Mouse (Mus musculus): ENCODE measurements around the gene Rwdd2b.

Gene Rwdd2b

GRCm38 (mm10) chr16:87440184-87440686, at the start of gene Rwdd2b:
Rwdd2b (minus strand) TSS chr16:87440573.
- peak; percentile 97 for ATAC-seq (ENCODE audit: insufficient number of reproducible peaks, low FRiP score, low TSS enrichment)

DNA sequence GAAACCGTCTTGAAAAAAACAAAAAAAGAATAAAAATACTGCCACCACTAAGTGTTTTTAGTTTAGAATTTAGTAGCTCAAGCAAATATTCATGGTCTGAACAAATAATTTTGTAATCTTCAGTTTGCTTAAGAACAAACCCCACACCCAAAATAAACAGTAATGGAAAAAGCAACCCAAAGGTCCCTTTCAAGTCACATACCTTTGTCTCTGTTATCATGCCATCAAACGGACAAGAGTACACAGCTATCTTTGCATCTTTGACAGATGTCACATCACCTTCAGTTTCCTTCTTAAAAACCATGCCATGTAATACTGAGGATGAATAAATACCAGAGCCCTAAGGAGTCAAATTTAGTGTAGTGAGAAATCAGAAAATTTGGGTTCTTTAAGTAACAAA, 48.2 kb upstream of the Rwdd2b start:
- ATAC-seq (ENCODE audit: insufficient number of reproducible peaks, low FRiP score, low TSS enrichment): no peak

DNA sequence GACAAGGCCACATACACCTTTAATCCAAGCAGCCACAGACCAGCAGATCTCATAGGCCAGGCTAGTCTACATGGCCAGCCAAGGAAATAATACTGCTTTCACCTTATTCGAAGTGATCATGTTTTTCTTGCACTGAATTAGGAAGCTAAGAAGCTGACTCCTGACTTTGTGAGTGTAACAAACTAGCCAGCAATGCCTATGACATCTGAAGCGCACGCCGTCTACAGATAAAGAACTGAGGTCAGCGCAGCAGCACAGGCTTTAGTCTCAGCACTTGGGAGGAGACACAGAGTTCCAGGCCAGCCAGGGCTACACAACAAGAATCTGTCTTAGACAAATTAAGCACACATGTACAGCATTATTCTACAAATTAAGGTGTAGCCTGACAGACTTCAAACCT, 46.4 kb upstream of the Rwdd2b start:
- ATAC-seq (ENCODE audit: insufficient number of reproducible peaks, low FRiP score, low TSS enrichment): no peak

DNA sequence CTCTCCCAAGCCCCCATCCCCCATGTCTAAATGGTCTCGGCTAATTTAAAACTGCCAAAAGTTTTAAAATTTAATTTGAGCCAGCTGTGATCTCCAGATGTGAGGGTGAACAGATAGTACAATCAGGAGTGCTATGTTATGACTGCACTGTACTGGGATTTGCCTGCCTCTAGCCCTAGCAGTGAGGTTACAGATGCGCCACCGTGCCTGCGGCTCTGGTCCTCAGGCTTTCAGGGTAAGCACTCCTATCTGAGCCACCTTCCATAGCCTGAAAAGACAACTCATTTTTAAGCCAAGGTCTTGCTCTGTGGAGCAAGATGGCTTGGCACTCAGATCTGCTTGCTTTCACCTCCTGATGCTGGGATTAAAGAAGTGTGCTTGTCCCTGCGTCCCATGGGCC, 44.0 kb upstream of the Rwdd2b start:
- ATAC-seq (ENCODE audit: insufficient number of reproducible peaks, low FRiP score, low TSS enrichment): no peak

- no peak for ATAC-seq (ENCODE audit: insufficient number of reproducible peaks, low FRiP score, low TSS enrichment)
Observed at GRCm38 (mm10) chr16:87470579-87470978, 30.2 kb upstream of the Rwdd2b start.

GRCm38 (mm10) chr16:87458752-87459151, 18.4 kb upstream of the Rwdd2b start:
- no peak for ATAC-seq (ENCODE audit: insufficient number of reproducible peaks, low FRiP score, low TSS enrichment)

- ATAC-seq (ENCODE audit: insufficient number of reproducible peaks, low FRiP score, low TSS enrichment): no peak; the same call in 1 of the 2 replicates
Observed at GRCm38 (mm10) chr16:87455180-87455611, 14.8 kb upstream of the Rwdd2b start.

- ATAC-seq (ENCODE audit: insufficient number of reproducible peaks, low FRiP score, low TSS enrichment): peak; percentile 98
Observed at GRCm38 (mm10) chr16:87454419-87455179, 14.2 kb upstream of the Rwdd2b start, which contains the start of gene Usp16. Usp16 (plus strand) TSS chr16:87454703.

DNA sequence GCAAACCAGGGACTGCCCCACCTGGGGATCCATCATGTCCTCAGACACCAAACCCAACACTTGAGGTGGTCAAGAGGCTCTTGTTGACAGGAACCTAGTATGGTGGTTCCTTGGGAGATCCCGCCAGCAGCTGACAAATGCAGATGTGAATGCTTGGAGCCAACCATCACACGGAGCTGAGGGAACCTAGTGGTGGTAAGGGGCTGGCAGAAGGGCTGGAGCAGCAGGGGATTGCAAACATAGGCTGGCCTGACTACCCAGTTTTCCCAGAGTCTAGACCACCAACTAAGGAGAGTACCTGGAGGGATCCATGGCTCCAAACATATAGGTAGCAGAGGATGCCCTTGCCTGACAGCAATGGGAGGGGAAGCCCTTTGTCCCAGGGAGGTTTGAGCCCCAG, 12.9 kb upstream of the Rwdd2b start:
- ATAC-seq (ENCODE audit: insufficient number of reproducible peaks, low FRiP score, low TSS enrichment): no peak

DNA sequence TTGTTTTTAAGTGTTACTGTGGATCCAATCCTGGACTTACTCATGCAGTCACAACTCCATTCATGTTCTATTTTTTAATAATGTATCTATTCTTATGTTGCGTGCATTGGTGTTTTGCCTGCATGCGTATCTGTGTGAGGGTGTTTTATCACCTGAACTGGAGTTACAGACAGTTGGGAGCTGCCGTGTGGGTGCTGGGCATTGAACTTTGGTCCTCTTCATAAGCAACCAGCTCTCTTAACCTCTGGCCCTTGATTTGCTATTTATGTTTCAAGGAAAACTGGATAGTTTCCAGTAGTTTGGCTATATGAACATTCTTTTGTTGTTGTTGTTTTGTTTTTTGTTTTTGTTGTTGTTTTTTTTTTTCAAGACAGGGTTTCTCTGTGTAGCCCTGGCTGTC, 5.2 kb upstream of the Rwdd2b start:
- ATAC-seq (ENCODE audit: insufficient number of reproducible peaks, low FRiP score, low TSS enrichment): no peak

- ATAC-seq (ENCODE audit: insufficient number of reproducible peaks, low FRiP score, low TSS enrichment): no peak
Observed at GRCm38 (mm10) chr16:87445110-87445509, 4.7 kb upstream of the Rwdd2b start.

DNA sequence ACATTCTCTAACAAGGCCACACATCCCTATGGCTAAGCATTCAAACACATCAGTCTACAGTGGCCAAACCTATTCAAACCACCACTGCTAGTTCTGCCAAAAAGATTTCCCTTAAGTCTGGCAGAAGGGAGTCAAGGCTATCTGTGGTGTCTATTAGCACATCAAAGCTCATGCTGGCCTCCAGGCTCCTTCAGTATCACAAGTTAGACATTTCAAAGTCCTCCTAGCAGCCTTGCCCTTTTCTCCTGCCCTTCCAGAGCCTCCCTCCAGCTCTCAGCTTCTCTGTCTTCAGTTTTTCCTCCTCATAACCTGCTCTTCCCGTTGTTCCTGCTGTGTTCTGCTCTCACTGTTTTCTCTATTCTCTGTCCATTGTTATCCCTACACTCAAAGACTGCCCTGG, 3.7 kb upstream of the Rwdd2b start:
- ATAC-seq (ENCODE audit: insufficient number of reproducible peaks, low FRiP score, low TSS enrichment): no peak

DNA sequence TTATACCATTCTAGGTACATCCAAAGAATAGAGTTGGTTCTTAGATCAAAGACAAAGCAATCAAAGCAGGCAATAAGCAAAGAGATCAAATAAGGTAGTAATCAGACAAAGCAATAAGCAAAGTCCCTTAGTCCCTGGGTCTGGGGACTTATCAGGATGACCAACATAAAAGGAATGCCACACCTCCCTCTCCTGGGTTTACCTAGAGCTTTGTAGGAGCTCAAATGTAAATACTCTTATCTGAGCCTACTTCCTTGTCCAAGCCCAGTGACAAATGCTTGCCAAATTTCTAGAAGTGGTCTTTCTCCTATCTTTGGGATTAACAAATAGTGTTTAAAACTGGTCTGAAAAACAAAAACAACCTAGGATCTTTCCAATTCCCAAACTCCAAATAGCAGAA, 2.9 kb upstream of the Rwdd2b start:
- no peak for ATAC-seq (ENCODE audit: insufficient number of reproducible peaks, low FRiP score, low TSS enrichment)

GRCm38 (mm10) chr16:87442291-87442690, 1.9 kb upstream of the Rwdd2b start:
- ATAC-seq (ENCODE audit: insufficient number of reproducible peaks, low FRiP score, low TSS enrichment): no peak

DNA sequence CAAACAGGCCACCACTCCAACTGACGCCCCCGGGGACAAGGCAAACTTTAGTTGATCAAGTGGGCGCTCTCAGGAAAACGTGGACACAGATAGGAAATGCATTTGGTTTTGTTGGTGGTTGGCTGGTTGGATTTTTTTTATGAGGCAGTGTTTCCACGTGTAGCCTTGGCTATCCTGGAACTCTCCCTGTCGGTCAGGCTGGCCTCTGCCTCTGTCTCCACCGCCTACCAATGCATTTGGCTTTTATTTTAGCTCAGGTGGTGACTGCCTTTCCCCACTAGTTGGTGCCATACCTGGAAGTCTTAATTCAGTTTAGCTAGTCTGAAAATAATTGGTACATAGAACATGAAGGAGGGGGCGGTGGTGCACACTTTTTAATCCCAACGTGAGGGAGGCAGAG, 716 bp upstream of the Rwdd2b start:
- ATAC-seq (ENCODE audit: insufficient number of reproducible peaks, low FRiP score, low TSS enrichment): peak; percentile 53

- no peak for ATAC-seq (ENCODE audit: insufficient number of reproducible peaks, low FRiP score, low TSS enrichment)
Observed at GRCm38 (mm10) chr16:87438697-87439096, 1.7 kb downstream of the Rwdd2b start.

DNA sequence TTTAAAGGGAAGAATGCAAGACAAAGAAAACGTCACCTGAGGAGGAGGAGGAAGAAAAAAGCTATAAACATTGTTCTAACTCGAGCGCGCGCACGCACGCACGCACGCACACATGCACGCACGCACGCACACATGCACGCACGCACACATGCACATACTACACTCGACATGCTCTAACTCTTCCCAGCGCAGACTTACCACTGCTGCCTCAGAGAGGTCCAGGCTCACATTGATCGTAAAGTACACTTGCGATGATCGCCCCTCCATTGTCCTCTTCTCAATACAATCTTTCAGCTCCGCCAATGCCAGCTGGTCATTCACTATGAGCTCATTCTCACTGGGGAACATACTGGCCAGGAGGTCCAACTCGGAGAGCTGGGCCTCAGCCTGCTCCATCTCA, 3.3 kb downstream of the Rwdd2b start:
- ATAC-seq (ENCODE audit: insufficient number of reproducible peaks, low FRiP score, low TSS enrichment): no peak

DNA sequence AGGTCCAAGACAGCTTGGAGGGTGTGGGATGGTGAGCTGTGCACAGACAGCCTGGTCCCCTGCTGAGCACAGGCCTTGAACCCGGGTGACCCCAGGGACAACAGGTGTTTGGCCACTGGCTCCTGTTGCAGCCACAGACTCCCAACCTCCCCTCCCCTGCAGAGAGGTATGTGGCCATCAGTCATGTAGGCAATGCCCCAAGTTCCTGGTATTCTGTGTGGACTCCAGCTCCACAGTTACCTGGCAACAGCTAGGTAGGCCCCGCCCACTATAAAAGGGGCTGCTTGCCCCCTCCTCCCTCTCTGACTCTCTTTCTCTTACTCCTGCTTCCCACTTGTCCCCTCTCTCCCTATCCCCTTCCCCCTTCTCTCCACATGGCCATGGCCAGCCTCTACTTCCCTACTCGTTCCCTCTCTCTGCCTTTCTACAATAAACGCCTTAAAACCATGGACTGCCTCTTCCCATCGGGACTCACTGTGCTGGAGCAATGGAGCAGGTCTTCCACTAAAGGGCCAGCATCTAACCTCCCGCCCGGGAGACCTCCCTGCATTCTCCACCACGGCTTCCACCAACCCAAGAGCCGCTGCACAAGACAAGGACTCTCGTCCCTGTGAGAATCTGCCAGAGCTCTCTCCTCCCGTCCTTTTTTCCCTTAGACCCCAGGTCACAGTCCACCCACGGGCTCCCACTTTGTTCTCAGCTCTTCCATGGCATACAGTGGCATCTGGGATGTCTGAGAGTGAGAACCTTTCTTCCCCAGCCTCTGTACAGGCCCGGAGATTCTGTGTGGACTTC, 4.8 kb downstream of the Rwdd2b start:
- no peak for ATAC-seq (ENCODE audit: insufficient number of reproducible peaks, low FRiP score, low TSS enrichment)

DNA sequence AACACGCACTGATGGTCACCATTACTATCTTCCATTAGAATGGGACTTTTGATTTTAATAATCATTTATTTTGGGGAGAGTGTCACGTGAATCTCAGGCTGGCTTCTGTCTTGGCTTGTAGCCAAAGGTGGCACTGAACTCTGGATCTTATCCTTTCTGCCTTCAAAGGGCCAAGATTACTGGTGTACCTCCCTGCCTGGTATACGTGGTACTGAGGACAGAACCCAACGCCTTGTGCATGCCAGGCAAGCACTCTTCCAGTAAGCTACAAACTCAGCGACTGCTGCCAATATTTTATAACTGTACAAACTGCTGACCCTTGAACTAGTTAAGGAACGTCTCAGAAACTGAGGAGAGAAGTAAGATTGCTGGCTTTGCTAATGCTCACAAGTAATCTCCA, 5.4 kb downstream of the Rwdd2b start:
- no peak for ATAC-seq (ENCODE audit: insufficient number of reproducible peaks, low FRiP score, low TSS enrichment)

DNA sequence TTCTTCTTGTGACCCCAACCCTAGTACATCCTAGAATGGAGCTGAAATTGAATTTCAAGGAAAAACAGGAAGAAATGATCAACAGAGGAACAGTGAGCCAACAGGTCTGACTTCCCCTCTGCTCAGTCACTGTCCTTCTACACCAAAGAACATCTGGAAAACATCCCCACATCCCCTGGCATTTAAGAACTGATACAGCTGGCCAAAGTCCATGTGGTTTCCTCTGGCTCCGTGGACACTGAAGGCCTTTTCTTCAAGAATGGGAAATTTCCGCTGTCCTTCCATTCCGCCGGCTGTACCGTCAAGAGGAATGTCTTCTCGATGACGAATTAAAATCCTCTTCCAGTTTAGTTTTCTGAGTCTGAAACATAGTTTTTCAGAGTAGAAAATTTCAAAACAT, 6.1 kb downstream of the Rwdd2b start:
- no peak for ATAC-seq (ENCODE audit: insufficient number of reproducible peaks, low FRiP score, low TSS enrichment)

DNA sequence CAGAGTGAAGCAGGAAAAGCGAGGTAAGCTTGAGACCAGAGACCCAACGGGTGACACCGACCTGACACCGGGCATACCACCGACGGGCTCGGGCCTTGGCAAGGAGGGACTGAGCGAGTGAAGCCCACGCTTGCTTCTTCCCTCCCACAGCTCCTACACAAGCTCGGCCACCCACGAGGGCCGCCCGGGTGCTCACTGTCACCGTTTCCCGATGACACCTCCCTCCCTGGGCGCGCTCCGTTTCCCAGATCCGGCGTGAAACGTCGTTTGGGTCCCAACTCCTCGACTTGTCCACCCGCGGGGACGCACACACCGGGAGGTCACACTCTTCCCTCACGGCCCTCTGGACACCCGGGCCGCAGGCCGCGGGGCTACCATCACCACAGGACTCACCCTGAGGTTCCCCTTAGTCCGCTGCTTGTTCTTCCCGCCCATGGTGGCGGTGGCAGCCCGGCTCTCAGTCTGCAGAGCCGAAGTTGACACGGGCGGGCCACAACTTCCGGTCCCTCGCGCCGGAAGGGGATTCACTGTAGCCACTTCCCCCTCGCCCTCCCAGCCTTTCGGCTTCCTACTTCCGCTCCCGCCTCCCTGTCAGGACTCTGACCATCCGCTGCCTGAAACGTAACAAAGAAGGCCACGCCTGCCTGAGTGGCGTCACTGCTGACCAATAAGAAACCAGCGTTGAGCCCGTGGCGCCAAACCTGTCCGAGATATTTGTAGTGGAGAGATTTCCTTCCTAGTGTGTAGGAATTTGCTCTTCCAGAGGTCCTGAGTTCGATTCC, 8.1 kb downstream of the Rwdd2b start, which contains the start of gene Ltn1:
TSS of gene Ltn1 (minus strand) at position 580 of the 782 bp plus-strand sequence.
- peak; percentile 100 for ATAC-seq (ENCODE audit: insufficient number of reproducible peaks, low FRiP score, low TSS enrichment)

Measured in cerebellum, adult (tissue).